Mouse (Mus musculus): ENCODE measurements around the gene Atad3a. TPM values are rescaled to one million over a fixed set of nuclear protein-coding genes. Genes with fewer than 3 reads are reported as not detected.
"Not testable (repeated sequence)": the region's sequence is repeated elsewhere in the genome, so short reads cannot be mapped to it uniquely, and the experiment has no call there.

Atad3a gene
- polyA plus RNA-seq, 1 experiment from 2014 or later: 99.0 TPM

DNA sequence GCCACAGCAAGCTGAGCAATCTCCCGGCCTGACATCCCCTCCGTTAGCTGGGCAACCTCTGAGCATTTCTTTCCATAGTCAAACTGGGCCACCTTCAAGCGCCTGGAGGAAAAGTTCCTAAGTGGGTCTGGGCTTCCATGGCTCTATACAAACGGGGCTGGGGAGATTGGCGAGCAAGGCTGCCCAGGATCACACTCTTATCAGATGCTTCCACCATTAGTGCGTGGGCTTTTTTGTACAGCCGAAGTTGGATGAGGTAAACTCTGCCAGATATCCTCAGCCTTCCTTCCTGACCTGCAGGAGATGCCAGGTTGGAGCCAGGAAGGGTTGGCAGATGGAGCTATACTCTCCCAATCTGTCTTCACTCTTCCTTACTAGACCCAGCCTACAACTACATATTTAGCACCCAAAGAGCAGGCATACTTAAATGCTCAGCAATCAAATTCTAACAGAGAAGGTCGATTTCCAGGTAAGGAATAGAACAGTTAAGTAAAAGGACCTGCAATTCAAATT is 14.8 kb downstream of the Atad3a start:
- no peak overlapping the region for H3K27ac ChIP-seq (ENCODE audit: low read length)
- no peak overlapping the region for H3K4me2 ChIP-seq (ENCODE audit: low read depth, low read length)
- H3K9me3 ChIP-seq (replicated peaks; ENCODE audit: control insufficient read depth, low read length): no peaks in the 10 kb centered on the region
- H3K27me3 ChIP-seq (ENCODE audit: control insufficient read depth, insufficient read depth, low read length): no peaks in the 10 kb centered on the region
- peaks cover 10% of the 10 kb centered on the region; the same call in 1 of the 2 replicates for H3K36me3 ChIP-seq (ENCODE audit: control insufficient read depth, insufficient read depth, low read length)
- H3K9ac ChIP-seq (ENCODE audit: low read length): no peak overlapping the region
- H3K4me3 ChIP-seq (replicated peaks; ENCODE audit: low read length): no peak overlapping the region
- ATAC-seq (ENCODE audit: insufficient read depth, low FRiP score): no peak
- WGBS: 82% methylated on average over 8 of the region's 8 CpGs
- H3K4me1 ChIP-seq (ENCODE audit: control insufficient read depth, insufficient read depth, low read length): no peaks in the 10 kb centered on the region

DNA sequence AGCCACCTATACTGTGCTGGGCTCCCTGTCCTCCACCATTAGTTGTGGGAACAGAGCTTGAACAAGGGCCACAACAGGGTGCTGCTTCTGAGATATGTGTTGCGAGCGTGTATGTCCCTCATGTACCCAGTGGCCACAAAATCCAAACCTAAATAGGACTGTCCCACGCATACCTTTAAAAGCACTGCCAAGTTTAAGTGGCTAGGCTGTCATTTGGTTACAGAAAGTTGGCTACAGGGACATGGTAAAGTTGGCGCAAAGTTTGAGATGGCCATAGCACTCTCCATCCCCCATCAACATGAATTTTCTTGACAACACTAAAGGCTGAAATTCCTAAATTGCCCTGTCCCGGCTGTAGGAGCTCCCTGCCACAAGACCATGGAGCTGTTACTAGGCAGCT is 15.8 kb downstream of the Atad3a start:
- ATAC-seq (ENCODE audit: insufficient read depth, low FRiP score): no peak
- no peak overlapping the region for H3K4me3 ChIP-seq (replicated peaks; ENCODE audit: low read length)
- H3K27ac ChIP-seq (ENCODE audit: low read length): no peak overlapping the region
- H3K4me2 ChIP-seq (ENCODE audit: low read depth, low read length): no peak overlapping the region
- peaks cover 15% of the 10 kb centered on the region; the same call in 1 of the 2 replicates for H3K36me3 ChIP-seq (ENCODE audit: control insufficient read depth, insufficient read depth, low read length)
- H3K4me1 ChIP-seq (ENCODE audit: control insufficient read depth, insufficient read depth, low read length): no peaks in the 10 kb centered on the region
- 91% methylated on average over 5 of the region's 5 CpGs for WGBS
- no peaks in the 10 kb centered on the region for H3K9me3 ChIP-seq (replicated peaks; ENCODE audit: control insufficient read depth, low read length)
- H3K27me3 ChIP-seq (ENCODE audit: control insufficient read depth, insufficient read depth, low read length): no peaks in the 10 kb centered on the region
- no peak overlapping the region for H3K9ac ChIP-seq (ENCODE audit: low read length)

DNA sequence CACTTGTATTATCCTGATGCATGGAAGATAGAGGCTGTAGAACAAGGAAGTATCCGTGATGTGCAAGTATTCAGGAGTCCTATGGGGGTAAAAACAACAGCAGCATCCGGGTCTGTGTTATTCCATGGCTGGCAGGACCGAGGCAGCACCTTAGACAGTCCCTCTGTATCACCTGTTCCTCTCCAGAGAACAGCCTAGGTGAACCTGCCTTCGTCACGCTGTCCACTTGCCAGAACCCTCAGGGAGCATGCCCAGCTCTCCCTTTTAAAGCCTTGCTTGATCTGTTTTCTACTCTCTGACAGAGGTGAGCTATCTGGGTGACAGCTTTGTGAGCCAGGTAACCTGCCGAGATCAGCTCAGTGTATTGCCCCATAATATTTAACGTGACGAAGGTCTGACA is 16.4 kb downstream of the Atad3a start:
- Histone ChIP-seq H3K27ac (ENCODE audit: low read length) (no peak overlapping the region), H3K4me3 (replicated peaks; ENCODE audit: low read length) (no peak overlapping the region), H3K36me3 (ENCODE audit: control insufficient read depth, insufficient read depth, low read length) (peaks cover 20% of the 10 kb centered on the region; the same call in 1 of the 2 replicates), H3K4me2 (ENCODE audit: low read depth, low read length) (no peak overlapping the region), H3K27me3 (ENCODE audit: control insufficient read depth, insufficient read depth, low read length) (no peaks in the 10 kb centered on the region), H3K4me1 (ENCODE audit: control insufficient read depth, insufficient read depth, low read length) (no peaks in the 10 kb centered on the region), H3K9ac (ENCODE audit: low read length) (no peak overlapping the region), H3K9me3 (replicated peaks; ENCODE audit: control insufficient read depth, low read length) (no peaks in the 10 kb centered on the region)
- no peak for ATAC-seq (ENCODE audit: insufficient read depth, low FRiP score)
- WGBS: 89% methylated on average over 8 of the region's 8 CpGs

DNA sequence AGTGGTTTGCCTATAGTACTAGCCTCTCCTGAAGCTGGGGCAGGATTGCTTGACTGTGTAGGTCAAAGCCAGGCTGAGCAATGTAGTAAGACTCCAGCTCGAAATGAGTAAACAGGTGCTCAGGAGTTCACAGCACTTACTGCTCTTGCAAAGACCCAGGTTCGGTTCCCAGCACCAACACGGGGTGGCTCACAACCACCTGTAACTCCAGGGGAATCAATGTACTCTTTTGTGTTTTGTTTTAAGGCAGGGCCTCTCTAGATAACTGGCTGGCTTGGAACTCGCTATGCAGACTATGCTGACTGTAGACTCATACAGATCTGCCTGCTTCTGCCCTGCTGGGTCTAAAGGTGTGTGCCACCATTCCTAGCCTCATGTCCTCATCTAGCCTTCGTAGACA is 18.2 kb downstream of the Atad3a start:
- ATAC-seq (ENCODE audit: insufficient read depth, low FRiP score): no peak
- Histone ChIP-seq H3K9ac (ENCODE audit: low read length) (no peak overlapping the region), H3K9me3 (replicated peaks; ENCODE audit: control insufficient read depth, low read length) (no peaks in the 10 kb centered on the region), H3K27ac (ENCODE audit: low read length) (no peak overlapping the region), H3K4me2 (ENCODE audit: low read depth, low read length) (no peak overlapping the region), H3K36me3 (ENCODE audit: control insufficient read depth, insufficient read depth, low read length) (peaks cover 20% of the 10 kb centered on the region; the same call in 1 of the 2 replicates), H3K27me3 (ENCODE audit: control insufficient read depth, insufficient read depth, low read length) (no peaks in the 10 kb centered on the region), H3K4me3 (replicated peaks; ENCODE audit: low read length) (no peak overlapping the region), H3K4me1 (ENCODE audit: control insufficient read depth, insufficient read depth, low read length) (no peaks in the 10 kb centered on the region)
- WGBS: 92% methylated on average over 5 of the region's 5 CpGs

DNA sequence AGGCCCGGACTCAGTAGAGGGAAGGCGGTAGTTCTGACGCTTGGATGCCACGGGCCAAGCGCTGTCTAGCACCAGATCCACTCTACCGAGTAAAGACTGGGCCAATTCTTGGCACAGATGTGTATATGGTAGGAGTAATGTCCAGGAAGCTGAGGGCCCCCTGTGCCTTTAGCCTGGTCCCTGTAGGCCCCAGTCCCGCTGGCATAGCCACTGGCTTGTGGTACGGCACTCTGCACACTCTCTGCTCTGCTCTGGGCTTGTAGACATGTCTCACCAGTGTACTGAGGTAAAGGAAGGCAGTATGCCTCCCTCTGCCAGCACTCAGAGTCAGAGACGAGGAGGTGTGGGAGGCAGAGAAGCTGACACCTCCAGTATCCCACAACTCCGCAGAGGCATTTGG is 20.2 kb downstream of the Atad3a start:
- not testable (repeated sequence) for ATAC-seq (ENCODE audit: insufficient read depth, low FRiP score); H3K4me1 ChIP-seq (ENCODE audit: control insufficient read depth, insufficient read depth, low read length); H3K9ac ChIP-seq (ENCODE audit: low read length); H3K27ac ChIP-seq (ENCODE audit: low read length); H3K9me3 ChIP-seq (replicated peaks; ENCODE audit: control insufficient read depth, low read length); H3K4me2 ChIP-seq (ENCODE audit: low read depth, low read length); H3K27me3 ChIP-seq (ENCODE audit: control insufficient read depth, insufficient read depth, low read length); H3K4me3 ChIP-seq (replicated peaks; ENCODE audit: low read length)
- H3K36me3 ChIP-seq (ENCODE audit: control insufficient read depth, insufficient read depth, low read length): peaks cover 16% of the 10 kb centered on the region; the same call in 1 of the 2 replicates
- WGBS: 87% methylated on average over 10 of the region's 10 CpGs

DNA sequence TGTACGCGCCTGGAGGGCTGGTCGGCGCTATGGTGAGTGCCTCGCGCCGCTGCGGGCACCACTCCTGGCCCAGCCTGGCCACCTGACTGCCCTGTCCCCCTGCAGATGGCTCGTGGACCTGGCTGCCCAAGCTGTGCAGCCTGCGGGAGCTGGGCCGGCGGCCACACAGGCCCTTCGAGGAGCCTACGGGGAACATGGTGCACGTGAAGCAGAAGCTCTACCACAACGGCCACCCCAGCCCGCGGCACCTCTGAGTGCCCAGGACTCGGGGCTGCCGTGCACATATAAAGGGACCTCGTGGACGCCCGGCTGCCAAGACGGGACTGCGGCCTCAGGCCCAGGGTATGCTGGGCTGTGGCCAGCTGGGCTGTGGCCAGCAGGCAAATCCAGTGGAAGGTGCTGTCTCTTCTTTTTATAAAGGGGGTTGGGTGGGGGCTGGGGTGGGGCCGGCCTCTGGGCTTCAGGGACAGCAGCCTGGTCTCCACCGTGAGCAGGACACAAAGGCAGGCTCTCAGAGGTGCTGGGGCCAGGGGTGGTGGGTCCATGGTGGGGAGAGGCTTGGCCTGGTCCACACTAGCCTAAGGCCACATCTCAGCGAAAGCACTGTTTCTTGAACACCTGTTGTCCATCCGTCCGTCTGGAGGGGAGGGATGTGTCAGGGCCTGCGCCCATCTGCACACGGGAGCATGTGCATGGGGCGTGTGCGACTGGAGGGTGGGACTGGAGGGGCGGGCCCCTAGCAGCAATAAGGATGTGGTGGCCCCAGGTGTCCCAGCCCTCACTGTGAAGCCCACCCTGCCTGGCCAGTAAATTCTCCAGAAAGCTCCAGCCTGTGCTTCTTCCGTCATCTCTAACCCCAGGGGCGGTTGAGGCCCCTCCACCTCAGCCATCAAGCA is 20.9 kb downstream of the Atad3a start:
- 0 out of 2 replicates have a peak, but pooled peaks cover 16% of the 10 kb centered on the region for H3K36me3 ChIP-seq (ENCODE audit: control insufficient read depth, insufficient read depth, low read length)
- no peaks in the 10 kb centered on the region for H3K9me3 ChIP-seq (replicated peaks; ENCODE audit: control insufficient read depth, low read length)
- H3K27ac ChIP-seq (ENCODE audit: low read length): no peak overlapping the region
- no peak for ATAC-seq (ENCODE audit: insufficient read depth, low FRiP score)
- peaks cover 11% of the 10 kb centered on the region for H3K4me1 ChIP-seq (ENCODE audit: control insufficient read depth, insufficient read depth, low read length)
- no peaks in the 10 kb centered on the region for H3K27me3 ChIP-seq (ENCODE audit: control insufficient read depth, insufficient read depth, low read length)
- no peak overlapping the region for H3K9ac ChIP-seq (ENCODE audit: low read length)
- H3K4me2 ChIP-seq (ENCODE audit: low read depth, low read length): no peak overlapping the region
- H3K4me3 ChIP-seq (replicated peaks; ENCODE audit: low read length): no peak overlapping the region
- WGBS: 83% methylated on average over 37 of the region's 37 CpGs

DNA sequence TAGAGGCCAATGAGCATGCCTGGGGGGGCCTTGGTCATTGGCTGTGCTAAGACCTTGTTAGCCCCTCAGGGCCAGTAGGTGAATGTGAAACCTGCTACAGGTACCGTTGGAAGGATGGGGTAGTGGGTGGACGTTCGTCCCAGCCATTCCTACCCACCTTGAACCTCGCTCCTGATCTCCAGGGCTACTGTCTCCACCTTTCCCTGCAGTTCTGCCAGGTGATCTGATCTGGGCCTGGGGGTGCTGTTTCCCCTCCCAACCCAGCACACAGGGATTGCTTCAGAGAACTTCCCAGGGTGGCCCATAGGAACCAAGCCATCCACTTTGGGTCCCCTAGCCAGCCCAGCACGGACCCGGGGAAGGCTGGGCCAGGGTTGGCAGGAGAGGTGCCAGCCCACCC is 21.7 kb downstream of the Atad3a start:
- Histone ChIP-seq H3K27ac (ENCODE audit: low read length) (no peak overlapping the region), H3K27me3 (ENCODE audit: control insufficient read depth, insufficient read depth, low read length) (no peaks in the 10 kb centered on the region), H3K4me3 (replicated peaks; ENCODE audit: low read length) (no peak overlapping the region), H3K9ac (ENCODE audit: low read length) (no peak overlapping the region), H3K4me2 (ENCODE audit: low read depth, low read length) (no peak overlapping the region), H3K9me3 (replicated peaks; ENCODE audit: control insufficient read depth, low read length) (no peaks in the 10 kb centered on the region), H3K4me1 (ENCODE audit: control insufficient read depth, insufficient read depth, low read length) (peaks cover 11% of the 10 kb centered on the region), H3K36me3 (ENCODE audit: control insufficient read depth, insufficient read depth, low read length) (0 out of 2 replicates have a peak, but pooled peaks cover 10% of the 10 kb centered on the region)
- no peak for ATAC-seq (ENCODE audit: insufficient read depth, low FRiP score)
- WGBS: 75% methylated on average over 6 of the region's 6 CpGs

DNA sequence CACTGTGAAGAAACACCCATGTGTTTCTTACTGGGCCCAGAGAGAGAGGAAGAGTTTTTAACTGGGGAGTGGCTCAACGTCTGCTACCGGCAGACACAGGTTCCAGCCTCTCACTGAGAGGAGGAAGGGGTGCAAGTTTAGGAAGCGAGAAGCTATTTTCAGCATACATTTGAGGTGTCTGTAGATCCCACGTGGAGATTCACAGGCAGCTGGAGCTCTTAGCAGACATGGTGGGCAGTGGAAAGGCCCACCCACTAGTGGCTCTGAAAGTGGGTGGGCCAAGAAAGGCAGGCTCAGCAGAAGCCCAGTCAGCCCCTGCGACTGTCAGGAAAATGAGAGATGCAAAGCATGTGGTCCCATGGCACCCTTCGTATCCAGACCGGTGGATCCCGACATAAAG is 22.6 kb downstream of the Atad3a start:
- Histone ChIP-seq H3K4me3 (replicated peaks; ENCODE audit: low read length) (no peak overlapping the region), H3K4me2 (ENCODE audit: low read depth, low read length) (no peak overlapping the region), H3K9ac (ENCODE audit: low read length) (no peak overlapping the region), H3K27me3 (ENCODE audit: control insufficient read depth, insufficient read depth, low read length) (no peaks in the 10 kb centered on the region), H3K36me3 (ENCODE audit: control insufficient read depth, insufficient read depth, low read length) (0 out of 2 replicates have a peak, but pooled peaks cover 10% of the 10 kb centered on the region), H3K4me1 (ENCODE audit: control insufficient read depth, insufficient read depth, low read length) (peaks cover 14% of the 10 kb centered on the region), H3K9me3 (replicated peaks; ENCODE audit: control insufficient read depth, low read length) (no peaks in the 10 kb centered on the region), H3K27ac (ENCODE audit: low read length) (no peak overlapping the region)
- WGBS: 40% methylated on average over 8 of the region's 8 CpGs
- ATAC-seq (ENCODE audit: insufficient read depth, low FRiP score): no peak

DNA sequence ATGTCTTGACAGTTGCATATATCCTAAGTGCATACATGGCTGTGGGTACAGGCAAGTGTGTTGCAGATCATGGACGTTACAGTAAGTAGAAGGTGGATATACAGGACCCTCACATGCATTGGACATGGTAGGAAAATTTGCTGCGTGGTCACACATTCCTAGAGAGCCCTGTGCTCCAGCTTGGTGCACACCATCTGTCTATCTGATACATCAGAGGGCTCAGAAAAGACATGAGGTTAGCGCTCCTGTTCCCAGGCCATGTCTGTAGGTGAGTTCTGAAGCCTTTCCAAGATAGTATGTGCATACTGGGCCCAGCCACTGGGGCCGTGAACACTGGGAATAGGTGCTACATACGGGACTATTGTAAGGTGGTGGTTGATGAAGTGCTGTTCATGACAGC is 24.5 kb downstream of the Atad3a start:
- Histone ChIP-seq H3K4me2 (ENCODE audit: low read depth, low read length) (no peak overlapping the region), H3K36me3 (ENCODE audit: control insufficient read depth, insufficient read depth, low read length) (0 out of 2 replicates have a peak, but pooled peaks cover 10% of the 10 kb centered on the region)
- 91% methylated on average over 5 of the region's 5 CpGs for WGBS

More for the DNA sequence above, 24.5 kb downstream of the Atad3a start:
- H3K27me3 ChIP-seq (ENCODE audit: control insufficient read depth, insufficient read depth, low read length): no peaks in the 10 kb centered on the region
- H3K9ac ChIP-seq (ENCODE audit: low read length): no peak overlapping the region
- peaks cover 14% of the 10 kb centered on the region for H3K4me1 ChIP-seq (ENCODE audit: control insufficient read depth, insufficient read depth, low read length)
- H3K9me3 ChIP-seq (replicated peaks; ENCODE audit: control insufficient read depth, low read length): no peaks in the 10 kb centered on the region
- H3K4me3 ChIP-seq (replicated peaks; ENCODE audit: low read length): no peak overlapping the region
- no peak for ATAC-seq (ENCODE audit: insufficient read depth, low FRiP score)
- H3K27ac ChIP-seq (ENCODE audit: low read length): no peak overlapping the region

Data from stomach, embryonic 16.5 days (tissue).